Mouse (Mus musculus): ENCODE data around the gene Rtraf.

DNA sequence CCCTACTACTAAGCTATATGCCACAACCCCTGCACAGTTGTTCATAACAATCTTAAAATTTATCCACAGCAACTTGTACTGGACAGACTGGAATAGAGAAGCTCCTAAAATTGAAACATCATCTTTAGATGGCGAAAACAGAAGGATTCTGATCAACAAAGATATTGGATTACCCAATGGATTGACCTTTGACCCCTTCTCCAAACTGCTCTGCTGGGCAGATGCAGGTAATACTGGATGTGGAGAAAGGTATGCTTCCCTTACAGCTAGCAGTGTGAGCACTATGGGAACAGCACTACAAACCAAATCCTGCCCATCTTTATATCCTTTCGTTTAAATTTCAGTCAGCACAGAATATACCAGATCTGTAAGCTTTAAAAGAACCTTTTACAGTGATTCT, 15.8 kb downstream of the Rtraf start:
- TF ChIP-seq POLR2A (IDR thresholded peaks at IDR 0.05; ENCODE audit: insufficient read length, low read depth) (no peak), TCF12 (IDR thresholded peaks at IDR 0.05; ENCODE audit: insufficient read depth, poor library complexity, severe bottlenecking) (no peak), MAX (IDR thresholded peaks at IDR 0.05; ENCODE audit: low read depth) (no peak), MYOG (IDR thresholded peaks at IDR 0.05; ENCODE audit: control insufficient read depth in 1 of 3, insufficient read depth in 1 of 3, insufficient read length in 2 of 3, low read depth in 2 of 3) (no peak), POLR2AphosphoS2 (IDR thresholded peaks at IDR 0.05; ENCODE audit: insufficient read length, low read depth) (no peak), E2F4 (IDR thresholded peaks at IDR 0.05; ENCODE audit: insufficient read depth) (no peak)
